Mouse (Mus musculus) bone marrow macrophage, adult 2 months (primary cell): ENCODE measurements around the gene Lypd4. TPM values are rescaled to one million over a fixed set of nuclear protein-coding genes. Genes with fewer than 3 reads are reported as not detected.
A peak's percentile ranks its signal among the peaks of the same experiment; 100 is the strongest.

Source experiments
- H3K27ac ChIP-seq: 2 replicates; pipeline ENCODE4 v1.5.1; 2012; ENCODE audit warnings: low read depth, low read length; ENCODE audit not compliant: insufficient read depth
- H3K4me1 ChIP-seq: 2 replicates; pipeline ENCODE4 v1.6.1; 2012; ENCODE audit warnings: low read length; ENCODE audit not compliant: control insufficient read depth, insufficient read depth
- H3K4me3 ChIP-seq: 2 replicates; pipeline ENCODE4 v1.5.1; 2012; ENCODE audit warnings: mild to moderate bottlenecking, low read length, moderate library complexity; ENCODE audit not compliant: insufficient read depth
- CTCF ChIP-seq: IDR thresholded peaks from 2 replicates; pipeline ENCODE4 v1.5.1; 2012; ENCODE audit warnings: low read depth, mild to moderate bottlenecking, low read length, moderate library complexity
- POLR2A ChIP-seq: IDR thresholded peaks from 2 replicates; pipeline ENCODE4 v1.6.1; 2012; ENCODE audit warnings: mild to moderate bottlenecking, low read depth, low read length, borderline replicate concordance
- polyA plus RNA-seq: library from polyadenylated mRNA; stranded (reverse); fragments of >200 nt; gene quantifications from 2 replicates; pipeline ENCODE4 v1.2.4, GENCODE M21; 2012; ENCODE audit not compliant: missing spikeins, insufficient read depth, insufficient read length

Lypd4 gene
- polyA plus RNA-seq, 1 experiment, result not detected

DNA sequence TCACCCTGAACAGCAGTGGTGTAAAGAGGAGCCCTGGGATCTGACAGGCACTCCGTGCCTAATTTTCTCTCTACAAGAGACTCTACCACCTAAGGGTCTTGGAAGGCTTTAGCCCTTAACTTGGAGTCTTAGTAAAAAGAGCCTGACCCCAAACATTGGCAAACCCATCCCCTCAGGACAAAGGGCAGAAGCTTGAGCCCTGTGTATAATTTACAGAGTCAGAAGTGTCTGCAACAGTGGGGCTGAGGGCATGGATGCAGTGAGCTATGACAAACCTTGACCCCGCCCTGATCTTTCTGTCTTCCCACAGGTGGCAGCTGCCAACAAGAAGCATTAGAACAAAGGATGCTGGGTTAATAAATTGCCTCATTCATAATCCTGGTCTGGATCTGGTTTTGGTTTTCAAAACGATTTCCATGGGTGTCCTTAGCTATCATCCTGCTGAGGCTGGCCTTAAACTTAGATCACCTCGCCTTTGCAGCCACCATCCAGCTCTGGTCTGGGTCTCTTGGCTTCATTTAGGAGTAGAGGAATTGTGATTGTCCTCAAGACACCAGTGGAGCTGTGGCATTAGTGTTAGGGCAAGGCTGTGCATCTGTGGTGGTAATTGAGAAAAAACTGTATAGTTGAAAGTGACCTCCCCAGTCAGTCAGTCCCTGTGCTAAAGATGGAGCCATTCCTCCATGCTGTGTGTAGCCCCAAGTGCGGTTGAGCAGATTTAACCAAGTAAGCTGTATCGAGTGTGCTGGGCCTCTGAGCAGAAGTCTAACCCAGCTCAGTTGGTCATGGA lies 19.9 kb upstream of the Lypd4 start:
- no peak for TF ChIP-seq CTCF
- no peak for TF ChIP-seq POLR2A
- Histone ChIP-seq H3K4me1 (0 out of 2 replicates have a peak, but pooled peaks cover 4% of the 10 kb centered on the region), H3K27ac (no peak overlapping the region), H3K4me3 (no peak overlapping the region)

DNA sequence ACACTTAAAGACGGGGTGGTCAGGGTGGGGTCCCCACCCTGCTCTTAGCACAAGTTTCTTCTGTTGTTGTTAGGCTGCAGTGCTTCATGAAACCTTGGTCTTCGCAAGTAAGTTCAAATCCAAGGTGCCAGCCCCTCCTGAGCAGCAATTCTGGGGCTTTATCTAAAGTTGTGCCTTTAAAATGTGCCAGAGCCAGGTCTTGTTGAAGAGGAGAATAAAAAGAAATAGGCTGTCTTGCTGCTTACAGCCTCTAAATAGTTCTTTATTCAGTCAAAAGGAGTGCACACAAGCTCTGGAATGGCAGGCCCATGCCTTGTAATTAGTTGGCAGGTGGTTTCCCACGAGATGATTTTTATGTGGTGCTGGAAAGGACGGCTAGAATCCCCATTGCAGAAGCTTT lies 17.4 kb upstream of the Lypd4 start:
- Histone ChIP-seq H3K27ac (no peak overlapping the region), H3K4me1 (0 out of 2 replicates have a peak, but pooled peaks cover 4% of the 10 kb centered on the region), H3K4me3 (peak overlapping the region; percentile 74)
- TF ChIP-seq POLR2A (no peak), CTCF (no peak)

DNA sequence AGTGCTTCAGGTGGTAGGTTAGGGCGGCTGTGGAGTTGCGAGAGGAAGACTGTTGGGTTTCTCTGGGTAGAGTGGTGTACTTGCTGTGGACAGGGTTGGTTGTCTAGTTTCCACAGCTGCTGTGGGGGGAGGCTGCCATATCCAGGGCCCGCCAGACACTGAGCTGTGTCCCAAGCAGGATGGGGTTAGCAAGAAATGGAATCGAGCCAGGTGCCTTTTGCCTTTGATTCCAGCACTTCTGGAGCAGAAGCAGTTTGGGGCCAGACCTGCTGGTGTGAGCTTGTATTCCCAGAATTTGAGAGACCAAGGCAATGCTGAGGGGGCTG lies 16.5 kb upstream of the Lypd4 start:
- 0 out of 2 replicates have a peak, but pooled peaks cover 4% of the 10 kb centered on the region for H3K4me1 ChIP-seq
- peak overlapping the region; percentile 74 for H3K4me3 ChIP-seq
- H3K27ac ChIP-seq, result peak overlapping the region; percentile 82
- no peak for TF ChIP-seq POLR2A
- no peak for TF ChIP-seq CTCF

DNA sequence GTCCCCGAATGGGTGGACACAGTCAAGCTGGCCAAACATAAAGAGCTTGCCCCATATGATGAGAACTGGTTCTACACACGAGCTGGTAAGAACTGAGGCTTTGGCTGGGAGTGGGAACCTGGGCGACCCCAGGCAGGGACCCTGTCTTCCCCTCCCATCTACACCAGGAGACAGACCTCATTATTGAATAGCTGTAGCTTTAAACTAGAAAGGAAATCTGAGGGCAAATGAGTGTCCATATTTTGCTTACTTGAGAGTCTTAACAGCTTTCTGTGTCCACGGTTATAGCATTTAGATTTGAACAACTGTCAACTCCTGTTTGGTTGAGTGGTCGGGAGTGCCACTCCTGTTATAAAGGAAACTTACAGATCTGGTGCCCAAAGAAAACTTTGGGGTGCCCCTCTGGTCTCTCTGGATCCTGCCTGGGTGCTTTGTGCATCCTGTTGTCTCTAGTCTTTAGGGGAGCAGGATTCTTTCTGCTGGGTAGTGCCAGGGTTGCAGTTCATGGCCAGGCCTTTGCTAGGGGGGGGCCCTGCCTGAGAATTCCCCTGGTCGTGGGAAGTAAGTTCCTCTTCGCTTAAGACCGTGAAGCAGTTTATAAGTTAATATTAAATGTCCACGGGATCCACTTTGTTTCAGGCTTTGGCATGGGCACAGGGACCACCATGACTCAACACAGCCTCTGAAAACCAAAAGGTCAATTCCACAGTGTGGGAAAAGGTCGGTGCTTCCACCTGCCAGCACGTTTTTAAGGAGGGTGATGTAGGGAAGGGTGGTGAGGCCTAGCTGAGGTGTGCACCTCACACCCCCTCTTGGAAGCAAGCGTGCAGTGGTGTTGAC lies 15.9 kb upstream of the Lypd4 start:
- Histone ChIP-seq H3K27ac (peak overlapping the region; percentile 82), H3K4me3 (peak overlapping the region; percentile 74), H3K4me1 (0 out of 2 replicates have a peak, but pooled peaks cover 4% of the 10 kb centered on the region)
- TF ChIP-seq CTCF (no peak), POLR2A (no peak)

DNA sequence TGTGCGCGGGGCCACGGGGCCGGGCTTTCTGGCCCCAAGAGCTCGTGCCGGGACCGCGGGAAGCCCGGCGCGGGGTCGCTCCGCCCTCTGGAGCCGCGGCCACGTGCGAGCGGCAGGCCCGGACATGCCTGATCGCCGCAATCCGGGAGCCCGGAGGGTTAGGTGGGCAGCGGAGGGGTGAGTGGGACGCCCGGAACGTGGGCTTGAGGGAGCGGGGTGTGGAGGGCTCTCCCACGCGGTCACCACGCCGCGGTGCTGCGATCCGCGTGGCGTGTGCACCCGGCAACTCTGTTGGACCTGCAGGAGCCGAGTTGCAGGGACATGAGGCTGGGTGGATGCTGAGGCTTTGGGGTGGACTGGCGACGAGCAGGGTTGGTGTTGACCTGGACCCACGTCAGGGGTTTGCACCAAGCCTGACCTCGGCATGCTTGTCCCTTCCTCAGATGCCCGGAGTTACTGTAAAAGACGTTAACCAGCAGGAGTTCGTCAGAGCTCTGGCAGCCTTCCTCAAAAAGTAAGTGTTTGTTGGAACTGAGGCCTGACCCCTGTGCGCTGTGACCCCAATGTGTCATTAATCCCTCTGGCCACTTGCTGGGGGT lies 15.1 kb upstream of the Lypd4 start:
- H3K27ac ChIP-seq, result peak overlapping the region; percentile 82
- peak overlapping the region; percentile 74 for H3K4me3 ChIP-seq
- TF ChIP-seq CTCF (no peak), POLR2A (0 out of 2 replicates have a peak, but pooled peaks have one; percentile 37)
- 0 out of 2 replicates have a peak, but pooled peaks cover 4% of the 10 kb centered on the region for H3K4me1 ChIP-seq

DNA sequence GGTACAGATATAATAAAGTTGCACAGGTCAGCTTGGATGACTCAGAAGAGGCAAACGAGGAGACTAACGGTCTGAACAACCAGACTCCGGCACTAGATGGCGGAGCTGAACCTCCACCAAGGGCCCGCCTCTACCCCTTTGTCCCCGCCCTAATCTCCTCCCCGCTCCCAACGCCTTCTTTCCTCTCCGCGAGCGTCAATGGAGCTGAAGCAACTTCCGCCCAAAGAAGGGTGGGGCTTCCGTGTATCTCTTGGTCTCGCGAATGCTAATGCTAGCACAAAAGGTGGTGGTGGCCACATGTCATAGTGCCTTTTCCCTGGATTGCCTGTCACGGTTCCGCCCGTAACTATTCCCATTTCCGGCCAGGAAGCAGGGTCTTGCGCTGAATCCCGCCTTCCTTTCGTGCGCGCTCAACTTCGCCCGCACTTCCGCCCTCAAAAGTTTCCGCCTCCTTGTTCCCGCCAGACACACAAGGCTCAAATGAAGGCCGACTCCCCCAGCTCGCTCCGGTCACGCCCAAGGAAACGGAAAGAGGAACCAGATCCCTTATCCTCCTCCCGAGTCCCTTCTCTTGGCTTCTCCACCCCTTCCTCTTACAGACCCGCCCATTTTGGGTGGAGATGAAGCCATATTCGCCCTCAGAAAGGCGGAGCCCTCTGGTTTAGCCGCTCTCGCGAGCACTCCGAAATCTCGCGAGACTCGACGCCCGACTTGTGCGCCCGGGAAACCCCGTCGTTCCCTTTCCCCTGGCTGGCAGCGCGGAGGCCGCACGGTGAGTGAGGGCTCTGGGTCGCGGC lies 14.4 kb upstream of the Lypd4 start, which contains the start of gene Rps19:
Gene Rps19 (plus strand): TSS at position 476 of the 797 bp plus-strand sequence.
- Histone ChIP-seq H3K27ac (peak within 1 kb of the TSS; percentile 93), H3K4me1 (0 out of 2 replicates have a peak, but pooled peaks cover 4% of the 10 kb centered on the region), H3K4me3 (peak within 1 kb of the TSS; percentile 74)
- no peak for TF ChIP-seq CTCF
- no peak; the same call in 1 of the 2 replicates for TF ChIP-seq POLR2A

DNA sequence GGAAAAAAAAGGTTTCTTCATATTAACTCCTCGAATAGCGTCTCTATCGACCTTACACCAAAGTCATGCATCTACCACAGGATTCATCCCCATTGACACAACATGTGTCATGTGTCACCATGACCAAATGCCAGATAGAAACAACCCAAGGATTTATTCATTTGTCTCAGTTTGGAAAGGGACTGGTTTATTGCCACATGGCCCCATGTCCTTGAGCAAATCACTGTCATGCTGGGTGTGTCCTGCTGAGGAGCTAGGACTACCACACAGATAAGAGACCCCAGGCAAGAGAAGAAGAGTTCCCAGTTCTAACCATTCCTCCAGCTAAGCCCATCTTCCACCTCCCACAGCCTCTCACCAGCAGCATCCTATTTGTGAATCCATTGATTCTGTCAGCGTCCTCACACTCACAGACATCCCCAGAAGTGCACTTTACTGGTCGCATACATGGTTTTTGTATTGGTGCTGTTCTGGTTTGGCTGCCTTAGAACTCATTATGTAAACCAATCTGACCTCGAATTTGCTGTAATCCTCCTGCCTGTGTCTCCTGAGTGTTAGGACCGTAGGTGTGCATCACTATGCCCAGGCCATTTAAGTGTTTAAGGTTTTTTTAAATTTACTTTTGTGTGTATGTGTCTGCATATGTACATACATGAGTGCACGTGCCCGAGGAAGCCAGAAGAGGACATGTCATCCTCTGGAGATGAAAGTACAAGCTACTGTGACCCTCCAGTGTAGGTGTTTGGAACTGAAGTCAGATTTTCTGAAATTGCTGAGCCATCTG lies 12.9 kb upstream of the Lypd4 start:
- no peak overlapping the region for H3K27ac ChIP-seq
- H3K4me1 ChIP-seq, result 0 out of 2 replicates have a peak, but pooled peaks cover 4% of the 10 kb centered on the region
- no peak overlapping the region for H3K4me3 ChIP-seq
- TF ChIP-seq CTCF, result no peak
- no peak for TF ChIP-seq POLR2A

DNA sequence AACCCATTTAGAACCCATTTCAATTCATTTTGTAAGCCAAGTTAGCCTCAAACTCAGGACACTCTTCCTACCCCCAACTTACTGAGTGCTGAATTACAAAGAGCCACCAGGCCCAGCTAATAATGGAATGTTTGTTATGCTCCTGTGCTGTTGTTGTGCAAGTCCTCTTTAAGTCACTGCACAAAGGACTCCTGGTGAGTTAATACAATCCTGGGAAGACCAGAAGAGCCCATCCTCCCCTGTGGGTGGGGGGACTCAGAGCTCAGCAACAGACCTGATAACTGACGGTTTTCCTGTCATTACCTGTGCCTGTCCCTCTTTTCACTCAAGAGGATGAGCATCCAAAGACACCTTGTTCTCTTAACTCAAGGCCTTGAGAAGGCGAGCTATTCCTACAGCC lies 9.9 kb upstream of the Lypd4 start:
- Histone ChIP-seq H3K4me1 (no peaks in the 10 kb centered on the region), H3K4me3 (no peak overlapping the region), H3K27ac (no peak overlapping the region)
- TF ChIP-seq POLR2A (no peak), CTCF (no peak)
